Mouse (Mus musculus): ENCODE data around the gene Ttc30a1.
A peak's percentile ranks its signal among the peaks of the same experiment; 100 is the strongest.
"Not testable (repeated sequence)": the region's sequence is repeated elsewhere in the genome, so short reads cannot be mapped to it uniquely, and the experiment has no call there.

Ttc30a1 gene

GRCm38 (mm10) chr2:75983091-75983490, 1.3 kb upstream of the Ttc30a1 start:
- no peak for DNase-seq (ENCODE audit: low spot score in 2 of 2)

GRCm38 (mm10) chr2:75982626-75983025, 859 bp upstream of the Ttc30a1 start:
- DNase-seq (ENCODE audit: low spot score in 2 of 2) = no peak

- DNase-seq (ENCODE audit: low spot score in 2 of 2) = not testable (repeated sequence)
These were observed 781 bp downstream of the Ttc30a1 start for GRCm38 (mm10) chr2:75980933-75981439.

GRCm38 (mm10) chr2:75977752-75978368, 3.9 kb downstream of the Ttc30a1 start, which contains the start of gene Ttc30a2:
TSS of gene Ttc30a2 (minus strand) at chr2:75978170.
- peak; percentile 45 to 55 for DNase-seq (ENCODE audit: low spot score in 2 of 2)

GRCm38 (mm10) chr2:75976070-75976469, 5.7 kb downstream of the Ttc30a1 start:
- DNase-seq (ENCODE audit: low spot score in 2 of 2) = not testable (repeated sequence)

GRCm38 (mm10) chr2:75974131-75974530, 7.6 kb downstream of the Ttc30a1 start:
- DNase-seq (ENCODE audit: low spot score in 2 of 2) = no peak

GRCm38 (mm10) chr2:75964972-75965371, 16.8 kb downstream of the Ttc30a1 start:
- peak; percentile 84 to 87 for DNase-seq (ENCODE audit: low spot score in 2 of 2)

- DNase-seq (ENCODE audit: low spot score in 2 of 2) = peak; percentile 55 to 67
These were observed 17.3 kb downstream of the Ttc30a1 start for GRCm38 (mm10) chr2:75964512-75964911.

- no peak for DNase-seq (ENCODE audit: low spot score in 2 of 2)
These were observed 17.7 kb downstream of the Ttc30a1 start for GRCm38 (mm10) chr2:75964051-75964450.

GRCm38 (mm10) chr2:75963211-75963840, 18.4 kb downstream of the Ttc30a1 start:
- DNase-seq (ENCODE audit: low spot score in 2 of 2) = no peak

- DNase-seq (ENCODE audit: low spot score in 2 of 2) = peak in 1 of 2 experiments; percentile 56
These were observed 21.1 kb downstream of the Ttc30a1 start for GRCm38 (mm10) chr2:75960366-75961330.

GRCm38 (mm10) chr2:75959850-75960365, 21.9 kb downstream of the Ttc30a1 start:
- peak; percentile 41 to 54 for DNase-seq (ENCODE audit: low spot score in 2 of 2)

- DNase-seq (ENCODE audit: low spot score in 2 of 2) = no peak
These were observed 22.5 kb downstream of the Ttc30a1 start for GRCm38 (mm10) chr2:75959183-75959849.

- no peak for DNase-seq (ENCODE audit: low spot score in 2 of 2)
These were observed 26.1 kb downstream of the Ttc30a1 start for GRCm38 (mm10) chr2:75955709-75956108.

GRCm38 (mm10) chr2:75953320-75953719, 28.4 kb downstream of the Ttc30a1 start:
- DNase-seq (ENCODE audit: low spot score in 2 of 2) = no peak

- no peak for DNase-seq (ENCODE audit: low spot score in 2 of 2)
These were observed 31.1 kb downstream of the Ttc30a1 start for GRCm38 (mm10) chr2:75950685-75951084.

GRCm38 (mm10) chr2:75938117-75939063, 43.4 kb downstream of the Ttc30a1 start, which contains the start of gene Ttc30b:
TSS of gene Ttc30b (minus strand) at chr2:75938585.
- DNase-seq (ENCODE audit: low spot score in 2 of 2) = peak; percentile 82 to 88

GRCm38 (mm10) chr2:75937520-75938116, 44.1 kb downstream of the Ttc30a1 start:
- DNase-seq (ENCODE audit: low spot score in 2 of 2) = not testable (repeated sequence)

- DNase-seq (ENCODE audit: low spot score in 2 of 2) = not testable (repeated sequence)
These were observed 45.1 kb downstream of the Ttc30a1 start for GRCm38 (mm10) chr2:75936685-75937084.

Measured in right cerebral cortex, postnatal 10 days (tissue).